14 mouse cellular contexts compared by ENCODE assay signal in genomic region chr8:45751512-45752502, GRCm38 (mm10).
DNase-seq lines count a peak whose midpoint lies in the region; ATAC-seq and TF ChIP-seq lines count a peak whose summit lies in the region.
"Had no signal": no experiment of that assay in that cellular context is flagged by ENCODE, and none has a peak within 500 bp of the region (broad histone marks: within the 10 kb centered on the region; RNA-seq: fewer than 3 reads in every experiment).

No protein-coding gene starts in this region.

- no peak overlapping the region for H3K27ac ChIP-seq in heart, adult 2 months
- H3K27ac ChIP-seq in liver, postnatal 0 days (ENCODE audit: low read depth), result no peak overlapping the region
- H3K27ac ChIP-seq in liver, embryonic 11.5 days (ENCODE audit: low read depth, low read length), result no peak overlapping the region
- no peak overlapping the region for H3K27ac ChIP-seq in embryonic facial prominence, embryonic 14.5 days (replicated peaks; ENCODE audit: low read depth, low read length)

- H3K79me2 ChIP-seq in heart, adult 2 months (replicated peaks; ENCODE audit: control insufficient read depth, insufficient read depth, low read length), result 0 out of 2 replicates have a peak, but pooled peaks cover 1% of the 10 kb centered on the region

- no peak overlapping the region for H3K4me2 ChIP-seq in liver, postnatal 0 days (ENCODE audit: low read depth, low read length)
- no peak overlapping the region for H3K4me2 ChIP-seq in liver, embryonic 11.5 days
- H3K4me2 ChIP-seq in embryonic facial prominence, embryonic 14.5 days (ENCODE audit: low read depth, low read length), result no peak overlapping the region
- H3K4me2 ChIP-seq: heart, embryonic 11.5 days had no signal

- peaks cover 2% of the 10 kb centered on the region; the same call in 1 of the 2 replicates for H3K36me3 ChIP-seq in heart, adult 2 months (ENCODE audit: control insufficient read depth, insufficient read depth, low read length)
- H3K36me3 ChIP-seq in liver, postnatal 0 days (replicated peaks; ENCODE audit: insufficient read depth, low read length), result no peaks in the 10 kb centered on the region
- H3K36me3 ChIP-seq in liver, embryonic 11.5 days (ENCODE audit: control insufficient read depth, insufficient read depth, low read length), result no peaks in the 10 kb centered on the region
- no peaks in the 10 kb centered on the region for H3K36me3 ChIP-seq in embryonic facial prominence, embryonic 14.5 days (ENCODE audit: control insufficient read depth, insufficient read depth, low read length)

- no peak for TF ChIP-seq EP300 in heart, adult 2 months (IDR thresholded peaks at IDR 0.05; ENCODE audit: insufficient read depth, low read depth, low read length)
- TF ChIP-seq EP300 in liver, postnatal 0 days (IDR thresholded peaks at IDR 0.05; ENCODE audit: low read depth), result no peak

- TF ChIP-seq POLR2A in heart, adult 2 months (IDR thresholded peaks at IDR 0.05; ENCODE audit: insufficient read depth, low read depth, low read length), result no peak

- no peak overlapping the region for H3K9ac ChIP-seq in heart, adult 2 months (ENCODE audit: low read depth, low read length)
- no peak overlapping the region for H3K9ac ChIP-seq in liver, postnatal 0 days (replicated peaks)
- no peak overlapping the region for H3K9ac ChIP-seq in liver, embryonic 11.5 days (ENCODE audit: low read depth, low read length)
- H3K9ac ChIP-seq in embryonic facial prominence, embryonic 14.5 days (ENCODE audit: low read depth, low read length), result no peak overlapping the region

- TF ChIP-seq CTCF in heart, adult 2 months (IDR thresholded peaks at IDR 0.05), result 0 out of 2 replicates have a peak, but pooled peaks have one; percentile 16
- peak; percentile 19; the same call in 1 of the 2 replicates for TF ChIP-seq CTCF in liver, postnatal 0 days (IDR thresholded peaks at IDR 0.05; ENCODE audit: low read depth)

- intact Hi-C loops in heart, adult 2 months (cut with DNase I), result no loop called here

- ATAC-seq in liver, postnatal 0 days, result no peak
- ATAC-seq in liver, embryonic 11.5 days (replicated peaks; ENCODE audit: low FRiP score), result no peak
- ATAC-seq in embryonic facial prominence, embryonic 14.5 days (ENCODE audit: low read depth), result no peak

- no peaks in the 10 kb centered on the region for H3K9me3 ChIP-seq in liver, postnatal 0 days (ENCODE audit: low read length)
- no peaks in the 10 kb centered on the region for H3K9me3 ChIP-seq in liver, embryonic 11.5 days (ENCODE audit: control insufficient read depth, low read length)
- H3K9me3 ChIP-seq in embryonic facial prominence, embryonic 14.5 days (ENCODE audit: control insufficient read depth, low read length), result no peaks in the 10 kb centered on the region

- H3K4me3 ChIP-seq in heart, adult 2 months, result no peak overlapping the region
- no peak overlapping the region for H3K4me3 ChIP-seq in liver, postnatal 0 days (ENCODE audit: low read depth, low read length)
- no peak overlapping the region for H3K4me3 ChIP-seq in liver, embryonic 11.5 days (ENCODE audit: low read depth, low read length)
- H3K4me3 ChIP-seq in embryonic facial prominence, embryonic 14.5 days (ENCODE audit: low read depth, low read length), result no peak overlapping the region
- H3K4me3 ChIP-seq: erythroblast, embryonic 14.5 days; myocyte had no signal

- no peaks in the 10 kb centered on the region for H3K4me1 ChIP-seq in heart, adult 2 months (ENCODE audit: control insufficient read depth, insufficient read depth, low read length)
- no peaks in the 10 kb centered on the region for H3K4me1 ChIP-seq in liver, postnatal 0 days (ENCODE audit: insufficient read depth)
- no peaks in the 10 kb centered on the region for H3K4me1 ChIP-seq in liver, embryonic 11.5 days (replicated peaks; ENCODE audit: control insufficient read depth, insufficient read depth, low read length)
- H3K4me1 ChIP-seq in embryonic facial prominence, embryonic 14.5 days (ENCODE audit: control insufficient read depth, insufficient read depth, low read length), result no peaks in the 10 kb centered on the region

- 77% methylated on average over 12 of the region's 12 CpGs for WGBS in heart, adult 2 months
- 65% methylated on average over 12 of the region's 12 CpGs for WGBS in liver, postnatal 0 days (ENCODE audit: insufficient replicate concordance)
- WGBS in liver, embryonic 11.5 days, result 63% methylated on average over 12 of the region's 12 CpGs
- WGBS in embryonic facial prominence, embryonic 14.5 days, result 65% methylated on average over 12 of the region's 12 CpGs

- DNase-seq in heart, adult 2 months, result no peak
- DNase-seq in heart, adult 18-20 months, result no peak
- no peak for DNase-seq in liver, postnatal 0 days
- no peak for DNase-seq in liver, embryonic 11.5 days (ENCODE audit: low spot score)
- DNase-seq in ES-CJ7 (ENCODE audit: low read depth, low spot score), result peak; percentile 53
- DNase-seq in embryonic facial prominence, embryonic 14.5 days (ENCODE audit: low spot score), result peak; percentile 26
- DNase-seq in right cerebral cortex, postnatal 14 days, result no peak
- DNase-seq in thymus, postnatal 25 days, result no peak
- DNase-seq: adrenal gland, adult 8-10 months; cerebellum, adult 2 months; right cerebral cortex, postnatal 4 days had no signal

- H3K27me3 ChIP-seq in heart, adult 2 months (ENCODE audit: control insufficient read depth, insufficient read depth, low read length), result no peaks in the 10 kb centered on the region
- no peaks in the 10 kb centered on the region for H3K27me3 ChIP-seq in liver, postnatal 0 days (ENCODE audit: insufficient read depth, low read length)
- no peaks in the 10 kb centered on the region for H3K27me3 ChIP-seq in liver, embryonic 11.5 days (replicated peaks; ENCODE audit: control insufficient read depth, insufficient read depth, low read length)
- no peaks in the 10 kb centered on the region for H3K27me3 ChIP-seq in embryonic facial prominence, embryonic 14.5 days (replicated peaks; ENCODE audit: control insufficient read depth, insufficient read depth, low read length)

Comparison
In these comparisons a context has a peak if more than half of its experiments do, and no peak if none do; other contexts are left out.
1. DNase-seq: peak in ES-CJ7 (single experiment) and embryonic facial prominence, embryonic 14.5 days (single experiment); none in heart, adult 2 months (0 of 2), heart, adult 18-20 months (0 of 2), liver, postnatal 0 days (single experiment), liver, embryonic 11.5 days (single experiment), right cerebral cortex, postnatal 14 days (single experiment) and thymus, postnatal 25 days (single experiment).